Mouse (Mus musculus) MEL (cell line): ENCODE results near the gene Vpreb3. TPM values are rescaled to one million over a fixed set of nuclear protein-coding genes. Genes with fewer than 3 reads are reported as not detected.
A peak's percentile ranks its signal among the peaks of the same experiment; 100 is the strongest.

Experiments
- DNase-seq: peaks from one replicate; pipeline ENCODE4 v3.0.0; 2011; ENCODE audit warnings: low read depth, low spot score
- H3K27ac ChIP-seq: 2 replicates; pipeline ENCODE4 v1.5.1; 2012; ENCODE audit warnings: low read depth, mild to moderate bottlenecking, control low read depth, low read length, moderate library complexity; ENCODE audit not compliant: control insufficient read depth
- H3K27me3 ChIP-seq, 2 experiments: fragments of 150-350 bp in 1 of 2; sonication (generic) in 1 of 2; 2 replicates each; pipeline ENCODE4 v1.6.1; 2012; ENCODE audit warnings: low read length in 2 of 2, mild to moderate bottlenecking in 2 of 2, improper control_type of control experiment in 1 of 2, moderate library complexity in 1 of 2; ENCODE audit not compliant: insufficient read depth in 2 of 2, control insufficient read depth in 1 of 2
- H3K36me3 ChIP-seq, 2 experiments: 2 replicates each; pipeline ENCODE4 v1.6.1; 2012 to 2014; ENCODE audit warnings: low read length in 2 of 2, improper control_type of control experiment in 1 of 2, inconsistent platforms in 1 of 2, mild to moderate bottlenecking in 1 of 2; ENCODE audit not compliant: insufficient read depth in 2 of 2, control insufficient read depth in 1 of 2
- H3K4me1 ChIP-seq, 2 experiments: fragments of 150-350 bp in 1 of 2; sonication (generic) in 1 of 2; 2 replicates each; pipeline ENCODE4 v1.6.1; 2012; ENCODE audit warnings: low read length in 2 of 2, improper control_type of control experiment in 1 of 2, mild to moderate bottlenecking in 1 of 2; ENCODE audit not compliant: insufficient read depth in 2 of 2, control insufficient read depth in 1 of 2
- H3K4me3 ChIP-seq, 2 experiments: fragments of 150-350 bp in 1 of 2; sonication (generic) in 1 of 2; 2 replicates each; pipeline ENCODE4 v1.5.1; 2012; ENCODE audit warnings: low read depth in 2 of 2, low read length in 2 of 2, mild to moderate bottlenecking in 2 of 2, moderate library complexity in 2 of 2, control low read depth in 1 of 2, improper control_type of control experiment in 1 of 2; ENCODE audit not compliant: control insufficient read depth in 1 of 2, insufficient read depth in 1 of 2
- H3K79me2 ChIP-seq: 2 replicates; pipeline ENCODE4 v1.6.1; 2012; ENCODE audit warnings: mild to moderate bottlenecking, low read length, moderate library complexity; ENCODE audit not compliant: control insufficient read depth, poor library complexity, insufficient read depth
- H3K9ac ChIP-seq: 2 replicates; pipeline ENCODE4 v1.6.1; 2012; ENCODE audit warnings: low read depth, mild to moderate bottlenecking, control low read depth, low read length, moderate library complexity; ENCODE audit not compliant: control insufficient read depth, poor library complexity, severe bottlenecking
- H3K9me3 ChIP-seq: fragments of 150-350 bp; sonication (generic); replicated peaks from 2 replicates; pipeline ENCODE4 v1.6.1; 2012; ENCODE audit warnings: mild to moderate bottlenecking, low read length, improper control_type of control experiment, moderate library complexity; ENCODE audit not compliant: insufficient read depth
- CHD1 ChIP-seq: IDR thresholded peaks from 2 replicates; pipeline ENCODE4 v1.6.1; 2012; ENCODE audit warnings: low read depth, mild to moderate bottlenecking, inconsistent platforms, low read length, improper control_type of control experiment
- CHD2 ChIP-seq: IDR thresholded peaks from 2 replicates; pipeline ENCODE4 v1.6.1; 2011; ENCODE audit warnings: low read length, improper control_type of control experiment
- CTCF ChIP-seq, 3 experiments: IDR thresholded peaks in 2 of 3; conservative IDR thresholded peaks in 1 of 3; 2 replicates each; pipeline ENCODE4 v1.5.1; 2011 to 2012; ENCODE audit warnings: low read length in 3 of 3, low read depth in 2 of 3, mild to moderate bottlenecking in 2 of 3, improper control_type of control experiment in 1 of 3, inconsistent platforms in 1 of 3, mixed read lengths in 1 of 3, moderate library complexity in 1 of 3; ENCODE audit not compliant: control insufficient read depth in 1 of 3, insufficient read depth in 1 of 3, poor library complexity in 1 of 3, severe bottlenecking in 1 of 3
- ELF1 ChIP-seq: IDR thresholded peaks from 2 replicates; pipeline ENCODE4 v1.6.1; 2014; ENCODE audit warnings: low read depth, mild to moderate bottlenecking, inconsistent platforms, low read length, improper control_type of control experiment, moderate library complexity
- ETS1 ChIP-seq: IDR thresholded peaks from 2 replicates; pipeline ENCODE4 v1.6.1; 2012; ENCODE audit warnings: low read depth, mild to moderate bottlenecking, inconsistent platforms, low read length, improper control_type of control experiment, moderate library complexity
- GABPA ChIP-seq: IDR thresholded peaks from 2 replicates; pipeline ENCODE4 v1.6.1; 2012; ENCODE audit warnings: low read depth, mild to moderate bottlenecking, inconsistent platforms, low read length, improper control_type of control experiment, moderate library complexity
- GATA1 ChIP-seq: IDR thresholded peaks from 2 replicates; pipeline ENCODE4 v1.6.1; 2011; ENCODE audit warnings: low read depth, low read length, improper control_type of control experiment
- KAT2A ChIP-seq: conservative IDR thresholded peaks from 2 replicates; pipeline ENCODE4 v1.6.1; 2012; ENCODE audit warnings: low read depth, low read length, improper control_type of control experiment, inconsistent platforms
- MAFK ChIP-seq: IDR thresholded peaks from 2 replicates; pipeline ENCODE4 v1.6.1; 2011; ENCODE audit warnings: low read depth, mild to moderate bottlenecking, low read length, improper control_type of control experiment, borderline replicate concordance
- MAZ ChIP-seq: IDR thresholded peaks from 2 replicates; pipeline ENCODE4 v1.6.1; 2012; ENCODE audit warnings: low read depth, mild to moderate bottlenecking, inconsistent platforms, low read length, improper control_type of control experiment
- MEF2A ChIP-seq: IDR thresholded peaks from 2 replicates; pipeline ENCODE4 v1.6.1; 2014; ENCODE audit warnings: low read depth, mild to moderate bottlenecking, inconsistent platforms, low read length, improper control_type of control experiment; ENCODE audit not compliant: poor library complexity, insufficient replicate concordance, severe bottlenecking; ENCODE audit errors: extremely low read depth
- MXI1 ChIP-seq: IDR thresholded peaks from 2 replicates; pipeline ENCODE4 v1.6.1; 2011; ENCODE audit warnings: mild to moderate bottlenecking, low read depth, low read length, improper control_type of control experiment
- MYB ChIP-seq: IDR thresholded peaks from 2 replicates; pipeline ENCODE4 v1.6.1; 2011; ENCODE audit warnings: mild to moderate bottlenecking, low read depth, low read length, improper control_type of control experiment
- MYC ChIP-seq: IDR thresholded peaks from 2 replicates; pipeline ENCODE4 v1.6.1; 2011; ENCODE audit warnings: low read depth, mild to moderate bottlenecking, low read length, improper control_type of control experiment, moderate library complexity
- NELFE ChIP-seq: IDR thresholded peaks from 2 replicates; pipeline ENCODE4 v1.6.1; 2011; ENCODE audit warnings: low read depth, low read length, improper control_type of control experiment
- NRF1 ChIP-seq: IDR thresholded peaks from 2 replicates; pipeline ENCODE4 v1.6.1; 2014; ENCODE audit warnings: low read depth, mild to moderate bottlenecking, inconsistent platforms, low read length, improper control_type of control experiment, moderate library complexity; ENCODE audit not compliant: poor library complexity, insufficient read depth, severe bottlenecking
- POLR2AphosphoS2 ChIP-seq: IDR thresholded peaks from 2 replicates; pipeline ENCODE4 v1.6.1; 2011; ENCODE audit warnings: low read length, improper control_type of control experiment
- RAD21 ChIP-seq: IDR thresholded peaks from 2 replicates; pipeline ENCODE4 v1.6.1; 2011; ENCODE audit warnings: mild to moderate bottlenecking, low read depth, low read length, improper control_type of control experiment
- RCOR1 ChIP-seq: IDR thresholded peaks from 2 replicates; pipeline ENCODE4 v1.6.1; 2012; ENCODE audit warnings: low read depth, mild to moderate bottlenecking, inconsistent platforms, low read length, improper control_type of control experiment
- SMC3 ChIP-seq: IDR thresholded peaks from 2 replicates; pipeline ENCODE4 v1.6.1; 2011; ENCODE audit warnings: low read depth, low read length, improper control_type of control experiment
- TAL1 ChIP-seq: IDR thresholded peaks from 2 replicates; pipeline ENCODE4 v1.6.1; 2012; ENCODE audit warnings: mild to moderate bottlenecking, inconsistent platforms, low read length, moderate library complexity, mixed read lengths
- TBP ChIP-seq: IDR thresholded peaks from 2 replicates; pipeline ENCODE4 v1.8.0; 2011; ENCODE audit warnings: low read depth, low read length, improper control_type of control experiment
- TCF12 ChIP-seq: IDR thresholded peaks from 2 replicates; pipeline ENCODE4 v1.6.1; 2014; ENCODE audit warnings: low read depth, mild to moderate bottlenecking, inconsistent platforms, low read length, improper control_type of control experiment, moderate library complexity
- UBTF ChIP-seq: IDR thresholded peaks from 2 replicates; pipeline ENCODE4 v1.6.1; 2012; ENCODE audit warnings: low read depth, mild to moderate bottlenecking, inconsistent platforms, low read length, improper control_type of control experiment, moderate library complexity, borderline replicate concordance; ENCODE audit not compliant: insufficient read depth
- USF1 ChIP-seq: IDR thresholded peaks from 2 replicates; pipeline ENCODE4 v1.6.1; 2014; ENCODE audit warnings: low read depth, mild to moderate bottlenecking, inconsistent platforms, low read length, improper control_type of control experiment, moderate library complexity
- USF2 ChIP-seq, 2 experiments: IDR thresholded peaks; 2 replicates each; pipeline ENCODE4 v1.6.1; 2011 to 2012; ENCODE audit warnings: improper control_type of control experiment in 2 of 2, low read length in 2 of 2, borderline replicate concordance in 1 of 2, inconsistent platforms in 1 of 2, low read depth in 1 of 2, mild to moderate bottlenecking in 1 of 2; ENCODE audit not compliant: insufficient read depth in 1 of 2
- ZC3H11A ChIP-seq: IDR thresholded peaks from 2 replicates; pipeline ENCODE4 v1.6.1; 2012; ENCODE audit warnings: low read depth, mild to moderate bottlenecking, inconsistent platforms, low read length, improper control_type of control experiment
- ZKSCAN1 ChIP-seq: IDR thresholded peaks from 2 replicates; pipeline ENCODE4 v1.6.1; 2012; ENCODE audit warnings: low read depth, mild to moderate bottlenecking, inconsistent platforms, low read length, improper control_type of control experiment, moderate library complexity
- ZNF384 ChIP-seq: IDR thresholded peaks from 2 replicates; pipeline ENCODE4 v1.6.1; 2012; ENCODE audit warnings: low read depth, mild to moderate bottlenecking, inconsistent platforms, low read length, improper control_type of control experiment
- polyA plus RNA-seq, 2 experiments: library from polyadenylated mRNA; stranded (reverse) in 1 of 2; unstranded in 1 of 2; fragments of >175 nt in 1 of 2; fragments of >200 nt in 1 of 2; gene quantifications; 2 replicates each; pipeline versions ENCODE4 v1.2.1 to v1.2.4; 2012; ENCODE audit warnings: low replicate concordance in 2 of 2, low read depth in 1 of 2; ENCODE audit not compliant: insufficient read length in 2 of 2, insufficient read depth in 1 of 2, missing spikeins in 1 of 2
- total RNA-seq: library from RNA; depleted of rRNA; stranded (reverse); fragments of 300-350 nt; gene quantifications from 2 replicates; pipeline ENCODE4 v1.2.3, GENCODE M21; 2012

Vpreb3 gene
- total and polyA plus RNA-seq, 3 experiments: 0.27 to 0.88 TPM; not detected in 1

DNA sequence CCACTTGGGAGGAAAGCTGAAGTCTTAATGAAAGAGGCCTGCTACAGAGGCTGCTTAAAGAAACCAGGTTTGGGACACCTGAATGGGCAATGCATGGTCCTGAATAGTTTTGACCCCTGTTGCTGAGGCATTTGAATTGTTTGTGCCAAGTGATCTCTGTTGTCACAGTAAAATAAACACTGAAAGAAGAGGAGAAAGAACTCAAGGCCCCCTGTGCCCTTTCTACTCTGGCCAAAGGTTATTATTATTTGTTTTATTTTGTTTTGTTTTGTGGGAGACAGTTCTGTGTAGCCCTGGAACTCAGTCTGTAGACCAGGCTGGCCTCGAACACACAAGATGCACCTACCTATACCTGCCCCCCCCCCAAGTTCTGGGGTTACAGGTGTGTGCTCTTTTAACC is 7.9 kb upstream of the Vpreb3 start:
- H3K9me3 ChIP-seq: no peaks in the 10 kb centered on the region
- peaks cover 0 to 28% of the 10 kb centered on the region in 2 experiments; a peak in 2 of 4 replicates for H3K36me3 ChIP-seq
- H3K9ac ChIP-seq: no peak overlapping the region
- no peak overlapping the region for H3K27ac ChIP-seq
- H3K79me2 ChIP-seq: peaks cover 9% of the 10 kb centered on the region
- no peak for TF ChIP-seq ETS1
- TF ChIP-seq TAL1: no peak
- no peak for TF ChIP-seq TBP
- no peak for DNase-seq
- no peaks in the 10 kb centered on the region; a peak in 1 of 4 replicates for H3K27me3 ChIP-seq
- H3K4me3 ChIP-seq: no peak overlapping the region
- peaks cover 13 to 25% of the 10 kb centered on the region in 2 experiments for H3K4me1 ChIP-seq

DNA sequence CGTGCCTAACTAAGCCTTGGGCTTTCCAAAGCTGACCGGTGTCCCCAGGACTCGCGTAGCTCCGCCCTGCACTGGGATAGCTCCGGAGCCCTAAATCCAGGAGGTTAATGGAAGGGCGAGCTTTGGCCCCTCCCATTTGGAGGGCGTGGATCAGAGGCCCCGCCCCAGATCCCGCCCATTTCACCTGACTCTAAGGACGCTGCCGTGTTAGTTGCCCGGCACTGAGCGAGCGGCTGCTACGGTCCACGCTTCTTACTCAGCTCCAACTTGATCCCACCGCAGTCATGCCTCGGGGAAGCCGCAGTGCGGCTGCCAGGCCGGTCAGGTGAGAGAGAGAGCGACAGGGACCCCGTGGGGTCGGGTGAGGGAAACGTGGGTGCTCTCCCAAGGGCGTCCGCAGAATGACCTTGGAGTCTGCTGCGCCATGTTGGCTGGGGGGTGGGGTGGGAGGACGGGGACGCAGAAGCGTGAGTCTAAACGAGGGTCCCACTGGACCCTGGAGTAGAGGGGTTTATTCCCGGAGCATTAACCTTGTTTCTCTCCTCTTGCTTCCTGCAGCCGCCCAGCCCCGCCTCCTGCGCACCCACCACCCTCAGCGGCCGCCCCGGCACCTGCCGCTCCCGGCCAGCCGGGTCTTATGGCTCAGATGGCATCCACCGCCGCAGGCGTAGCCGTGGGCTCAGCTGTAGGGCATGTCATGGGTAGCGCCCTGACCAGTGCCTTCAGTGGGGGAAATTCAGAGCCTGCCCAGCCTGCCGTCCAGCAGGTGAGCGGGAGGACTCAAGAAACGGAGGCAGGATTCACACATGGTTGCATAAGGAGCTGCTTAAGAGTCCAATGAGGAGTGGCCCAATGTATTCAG is 6.9 kb upstream of the Vpreb3 start, which contains the start of gene Mmp11:
Gene Mmp11, minus strand, starts transcription at position 817 of the 862 bp plus-strand sequence.
- Histone ChIP-seq H3K27me3 (no peaks in the 10 kb centered on the region; a peak in 1 of 4 replicates), H3K36me3 (peaks cover 0 to 31% of the 10 kb centered on the region in 2 experiments; a peak in 2 of 4 replicates), H3K4me1 (peaks cover 16 to 31% of the 10 kb centered on the region in 2 experiments), H3K27ac (peak within 1 kb of the TSS; percentile 59), H3K9me3 (no peaks in the 10 kb centered on the region), H3K79me2 (peaks cover 9% of the 10 kb centered on the region), H3K9ac (peak within 1 kb of the TSS; percentile 94), H3K4me3 (peak within 1 kb of the TSS; percentile 98 to 99)
- DNase-seq: peak; percentile 92
- TF ChIP-seq CHD2 (no peak), NRF1 (no peak), RCOR1 (no peak), TAL1 (no peak), RAD21 (no peak), ZNF384 (no peak), GATA1 (no peak), TCF12 (peak; percentile 30; the same call in 1 of the 2 replicates), MAZ (no peak), ZC3H11A (no peak), MYC (peak; percentile 31; the same call in 1 of the 2 replicates), MXI1 (peak; percentile 94), UBTF (no peak), KAT2A (no peak; the same call in 1 of the 2 replicates), CHD1 (no peak), SMC3 (no peak), MEF2A (no peak), CTCF (IDR thresholded peaks at IDR 0.05 in 2 of 3, conservative IDR thresholded peaks at IDR 0.05 in 1 of 3; ENCODE audit: control insufficient read depth in 1 of 3, insufficient read depth in 1 of 3, low read depth in 2 of 3, low read length in 3 of 3, poor library complexity in 1 of 3, severe bottlenecking in 1 of 3) (no peak), MYB (no peak), ELF1 (0 out of 2 replicates have a peak, but pooled peaks have one; percentile 11), MAFK (no peak), NELFE (peak; percentile 85), GABPA (no peak), USF1 (no peak), USF2 (IDR thresholded peaks at IDR 0.05; ENCODE audit: borderline replicate concordance in 1 of 2, insufficient read depth in 1 of 2, low read depth in 1 of 2, low read length in 2 of 2) (no peak), ZKSCAN1 (no peak), POLR2AphosphoS2 (peak; percentile 88; the same call in 1 of the 2 replicates)
